Mouse (Mus musculus) cerebellum, postnatal 36 days (tissue): ENCODE results near the gene Trim37.

Experiments used
- DNase-seq, 2 experiments: peaks; one replicate each; pipeline ENCODE4 v3.0.0; 2021 to 2022; ENCODE audit warnings: mixed read lengths in 2 of 2

Gene Trim37

GRCm38 (mm10) chr11:87126824-87127816, at the start of gene Trim37:
Trim37 (plus strand) TSS chr11:87127077.
- DNase-seq: peak; percentile 82 to 86

- DNase-seq: no peak
These were observed 43.2 kb upstream of the Trim37 start for GRCm38 (mm10) chr11:87083712-87084111.

- DNase-seq: no peak
These were observed 41.4 kb upstream of the Trim37 start for GRCm38 (mm10) chr11:87085461-87085860.

GRCm38 (mm10) chr11:87086290-87086984, 40.4 kb upstream of the Trim37 start, which contains the start of gene Smg8:
Smg8 (minus strand) TSS chr11:87086774.
- DNase-seq: peak; percentile 78 to 81

GRCm38 (mm10) chr11:87087142-87087541, 39.7 kb upstream of the Trim37 start:
- no peak for DNase-seq

GRCm38 (mm10) chr11:87108409-87108754, 18.5 kb upstream of the Trim37 start, which contains the start of gene Prr11:
Prr11 (minus strand) TSS chr11:87108708.
- no peak for DNase-seq

GRCm38 (mm10) chr11:87108755-87109518, 17.9 kb upstream of the Trim37 start, which contains the start of gene Ska2:
Ska2 (plus strand) TSS chr11:87109234.
- peak; percentile 95 to 97 for DNase-seq

GRCm38 (mm10) chr11:87109519-87110171, 17.2 kb upstream of the Trim37 start:
- peak; percentile 22 to 27 for DNase-seq

GRCm38 (mm10) chr11:87110172-87110909, 16.5 kb upstream of the Trim37 start:
- DNase-seq: no peak

GRCm38 (mm10) chr11:87121864-87122263, 5.0 kb upstream of the Trim37 start:
- no peak for DNase-seq

GRCm38 (mm10) chr11:87125562-87125961, 1.3 kb upstream of the Trim37 start:
- DNase-seq: no peak

- no peak for DNase-seq
These were observed 525 bp upstream of the Trim37 start for GRCm38 (mm10) chr11:87126281-87126823.

- no peak for DNase-seq
These were observed 9.4 kb downstream of the Trim37 start for GRCm38 (mm10) chr11:87136233-87136632.

GRCm38 (mm10) chr11:87158012-87158411, 31.1 kb downstream of the Trim37 start:
- no peak for DNase-seq

- DNase-seq: no peak
These were observed 35.8 kb downstream of the Trim37 start for GRCm38 (mm10) chr11:87162687-87163086.

GRCm38 (mm10) chr11:87163751-87164150, 36.9 kb downstream of the Trim37 start:
- no peak for DNase-seq

- no peak for DNase-seq
These were observed 46.7 kb downstream of the Trim37 start for GRCm38 (mm10) chr11:87173625-87174024.

GRCm38 (mm10) chr11:87175031-87175430, 48.2 kb downstream of the Trim37 start:
- no peak for DNase-seq

GRCm38 (mm10) chr11:87212313-87212712, 85.4 kb downstream of the Trim37 start:
- no peak for DNase-seq

- peak; percentile 24 to 30 for DNase-seq
These were observed 95.8 kb downstream of the Trim37 start for GRCm38 (mm10) chr11:87222686-87223085.

GRCm38 (mm10) chr11:87227056-87227455, 100.2 kb downstream of the Trim37 start:
- DNase-seq: no peak
